Mouse (Mus musculus) layer of hippocampus, postnatal 14 days (tissue): ENCODE data around the gene Hoxa2. TPM values are rescaled to one million over a fixed set of nuclear protein-coding genes. Genes with fewer than 3 reads are reported as not detected.

Source experiments
- DNase-seq, 2 experiments: peaks; one replicate each; pipeline ENCODE4 v3.0.0; 2021 to 2022; ENCODE audit warnings: low spot score in 2 of 2, mixed read lengths in 1 of 2
- total RNA-seq, 2 experiments: library from RNA; stranded (reverse); gene quantifications; 2 replicates each; pipeline ENCODE4 v1.2.3; 2021

Hoxa2 gene
- total RNA-seq, 2 experiments from 2014 or later: not detected

DNA sequence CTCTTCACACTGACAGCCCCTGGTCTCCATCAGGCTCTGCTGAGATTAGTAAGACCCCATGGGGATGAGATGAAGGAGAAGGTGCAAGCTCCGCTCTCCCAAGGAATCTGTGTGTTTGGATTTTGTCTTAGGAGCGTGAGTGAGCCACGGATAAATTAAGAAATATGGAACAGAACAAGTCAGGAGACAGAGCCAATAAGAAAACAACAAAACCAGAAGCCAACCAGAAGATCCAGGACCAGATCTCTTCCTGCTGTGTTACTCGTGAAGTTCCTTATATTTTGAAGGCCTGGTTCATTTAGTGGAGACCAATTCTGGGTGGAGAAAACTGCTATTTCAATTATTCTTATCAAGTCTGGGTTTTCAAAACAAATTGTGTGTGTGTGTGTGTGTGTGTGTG, 13.1 kb downstream of the Hoxa2 start:
- DNase-seq: no peak

DNA sequence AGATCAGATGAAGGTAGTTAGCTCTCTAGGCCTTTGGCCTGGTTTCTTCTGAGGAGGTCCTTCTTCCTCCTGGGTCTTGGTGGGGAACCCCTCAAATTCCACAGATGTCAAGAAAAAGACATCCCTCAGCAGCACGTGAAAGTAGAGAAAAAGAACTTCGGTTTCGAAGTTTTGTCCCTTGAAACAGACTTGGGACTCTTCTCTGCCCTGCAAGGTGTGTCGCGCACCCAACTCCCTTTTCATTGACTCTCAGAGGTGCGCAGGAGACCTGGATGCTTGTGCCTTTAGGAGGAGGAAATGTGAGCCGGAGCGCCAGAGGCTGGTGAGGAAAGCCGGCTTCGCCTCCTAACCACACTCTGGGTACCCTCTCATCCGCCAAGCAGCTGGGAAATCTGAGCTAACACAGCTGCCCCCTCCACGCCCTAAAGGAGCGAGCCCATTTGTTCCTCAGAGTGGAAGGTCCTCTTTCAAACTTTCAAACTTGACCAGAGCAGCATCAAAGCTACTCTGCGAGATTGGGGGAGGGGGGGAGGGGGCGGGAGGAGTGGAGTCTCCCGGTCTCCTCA, 14.1 kb downstream of the Hoxa2 start:
- no peak for DNase-seq

DNA sequence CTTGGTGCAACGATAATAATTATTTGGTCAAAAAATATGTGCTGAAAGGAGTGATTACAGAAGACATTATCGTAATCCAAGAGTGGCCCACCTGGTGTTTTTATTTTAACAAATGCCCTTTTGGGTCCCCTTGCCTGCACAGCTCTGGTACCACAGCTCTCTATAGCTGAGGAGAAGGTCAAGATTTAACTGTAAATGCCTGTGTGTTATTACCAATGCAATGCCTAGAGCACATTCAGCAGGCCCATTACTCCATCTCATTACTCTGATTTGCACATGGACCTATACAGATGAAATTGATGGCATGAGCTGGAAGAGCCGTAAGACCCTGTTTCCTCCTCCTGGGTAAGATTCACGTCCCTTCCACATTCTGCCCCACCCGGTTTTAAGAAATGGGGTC, 25.5 kb downstream of the Hoxa2 start:
- DNase-seq: no peak

DNA sequence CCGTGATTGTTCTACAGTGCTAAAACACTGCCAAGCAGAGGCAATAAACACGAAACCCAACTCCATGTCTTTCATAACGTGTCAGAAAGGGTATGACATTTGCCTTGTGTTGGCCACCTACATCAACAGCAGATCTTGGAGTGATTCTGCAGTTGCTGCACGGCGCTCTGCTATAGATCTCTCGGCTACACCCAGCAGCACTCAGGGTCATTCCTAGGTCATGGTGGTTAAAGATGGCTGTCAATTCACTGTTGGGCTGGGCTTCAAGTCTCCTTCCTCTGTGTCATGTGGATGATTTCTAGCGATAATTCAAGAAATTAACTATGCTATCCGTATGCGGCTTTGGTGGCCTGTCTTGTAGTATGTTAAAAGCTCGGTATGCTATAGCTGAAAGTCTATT, 26.1 kb downstream of the Hoxa2 start:
- no peak for DNase-seq

DNA sequence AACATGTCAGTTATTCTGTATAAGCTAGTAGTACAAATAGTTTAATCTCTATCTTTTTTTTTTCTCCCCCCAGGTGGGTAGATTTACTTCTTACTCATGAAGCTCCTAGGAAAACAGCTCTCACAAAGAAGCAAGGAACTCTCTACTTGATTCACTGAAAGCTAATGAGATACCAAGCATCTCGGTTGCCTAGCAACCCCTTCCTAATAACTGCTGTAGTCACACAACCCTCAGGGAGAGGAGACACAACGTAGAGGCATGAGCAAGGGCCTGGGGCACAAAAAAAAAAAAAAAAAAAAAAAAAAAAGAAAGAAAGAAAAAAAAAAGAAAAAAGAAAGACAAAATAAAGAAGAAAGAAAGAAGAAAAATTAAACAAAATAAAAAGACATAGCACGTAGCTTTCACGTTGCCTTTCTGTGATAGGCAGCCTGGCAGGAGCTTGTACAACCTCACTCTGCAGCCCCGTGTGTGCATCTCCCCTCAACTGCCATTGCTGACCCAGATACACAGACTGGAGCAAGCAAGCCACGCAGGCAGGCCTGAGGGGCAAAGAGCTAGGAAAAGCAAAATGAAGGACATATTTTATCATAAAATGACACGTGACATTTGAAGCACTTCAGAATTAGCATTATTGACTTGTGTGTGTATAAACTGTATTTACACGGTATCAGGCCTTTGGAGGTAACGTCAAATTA, 26.6 kb downstream of the Hoxa2 start:
- DNase-seq: no peak

DNA sequence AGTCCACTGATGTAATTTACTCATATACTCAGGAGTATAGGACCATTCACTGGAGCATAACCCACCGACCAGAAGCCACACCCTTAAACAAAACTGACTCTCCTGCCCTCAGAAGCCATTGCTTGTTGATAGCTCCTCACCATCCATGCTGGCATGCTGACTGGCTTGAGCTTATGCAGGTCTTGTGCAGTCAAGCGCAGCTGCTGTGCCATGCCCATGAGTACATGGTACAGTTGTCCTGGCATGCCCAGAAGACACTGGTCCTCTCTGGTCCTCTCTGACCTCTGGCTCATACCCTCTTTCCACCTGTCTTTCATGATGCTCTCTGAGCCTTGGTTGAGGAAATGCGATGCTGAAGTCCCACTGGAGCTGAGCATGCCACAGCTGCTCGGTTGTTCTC, 41.0 kb downstream of the Hoxa2 start:
- DNase-seq: no peak

DNA sequence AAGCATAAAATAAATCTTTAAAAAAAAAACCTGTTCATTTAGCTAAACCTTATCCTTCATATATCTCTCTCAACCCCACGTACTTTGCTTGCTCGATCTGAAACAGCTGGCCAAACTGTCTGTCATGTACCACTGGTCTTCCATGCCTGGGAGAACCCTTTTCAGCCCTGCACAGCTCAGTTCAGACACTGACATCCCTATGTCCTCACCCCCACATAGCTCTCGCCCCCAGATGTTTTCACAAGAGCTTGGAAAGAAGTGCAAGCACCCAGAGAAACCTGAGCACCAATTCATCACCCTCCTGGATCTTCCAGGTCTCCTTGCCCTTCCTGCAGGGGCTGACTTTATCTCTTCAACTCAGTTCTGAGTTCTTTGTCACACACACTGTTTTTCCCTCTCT, 43.5 kb downstream of the Hoxa2 start:
- DNase-seq: no peak

DNA sequence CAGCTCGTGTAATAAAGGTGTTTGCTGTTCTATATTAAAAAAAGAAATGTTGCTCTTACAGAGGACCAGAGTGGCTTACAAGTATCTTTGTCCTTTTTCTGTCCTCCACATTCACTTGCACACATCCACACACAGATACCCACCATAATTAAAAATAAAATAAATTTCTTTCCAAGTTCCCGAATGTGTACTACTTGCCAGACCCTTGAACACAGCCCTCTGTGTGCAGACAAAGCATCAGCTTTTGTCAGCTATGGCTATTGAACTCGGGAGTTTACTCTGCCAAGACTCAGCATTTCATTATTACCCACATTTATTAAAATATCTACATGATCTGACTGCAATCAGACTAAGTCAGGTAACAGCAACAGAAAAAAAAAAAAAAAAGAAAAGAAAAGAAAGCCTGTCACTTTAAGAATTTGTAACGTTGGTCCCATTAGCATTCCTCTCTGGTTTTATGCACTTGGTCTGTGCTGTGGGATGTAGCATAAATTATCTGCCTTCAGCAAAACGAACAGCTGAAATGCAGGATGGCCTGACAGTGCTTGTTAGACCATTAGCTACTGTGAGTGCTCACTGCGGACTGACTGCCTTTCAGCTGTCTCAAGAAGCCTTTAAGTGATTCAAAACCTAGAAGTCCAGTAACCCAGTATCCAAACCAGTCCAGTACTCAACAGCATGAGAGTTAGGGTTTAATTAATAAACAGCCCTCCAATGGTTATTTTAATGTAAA, 45.6 kb downstream of the Hoxa2 start:
- DNase-seq: peak; percentile 7 to 35

DNA sequence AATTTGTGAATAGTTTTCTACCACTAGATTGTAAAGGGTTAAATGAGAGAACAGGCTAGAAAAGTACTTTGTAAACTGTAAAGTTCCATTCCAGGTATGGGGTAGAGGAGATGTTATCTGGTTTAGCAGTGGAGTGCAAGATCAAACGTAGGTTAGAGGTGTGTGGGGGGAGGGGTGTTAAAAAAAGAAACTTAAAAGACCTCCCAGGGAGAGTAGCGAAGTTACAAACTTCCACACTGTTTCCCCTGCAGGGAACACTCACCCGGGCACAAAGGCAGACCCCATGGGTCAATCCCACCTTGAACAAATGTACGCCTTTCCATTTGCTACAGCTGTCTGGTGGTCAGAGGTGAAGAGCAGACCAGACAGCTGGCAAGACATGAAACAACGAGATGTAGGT, 48.7 kb downstream of the Hoxa2 start:
- no peak for DNase-seq

Other genes starting within 250 kb of the Hoxa2 start
- gene Skap2, start 152.3 kb downstream of the Hoxa2 start, total RNA-seq: 10 to 100 TPM; 10.8 to 11.0 TPM
- not detected for gene Hoxa1, start 6.5 kb downstream of the Hoxa2 start, total RNA-seq
- gene 5730596B20Rik, start 12.7 kb upstream of the Hoxa2 start, total RNA-seq: not detected
- not detected for gene Hoxa4, start 26.9 kb upstream of the Hoxa2 start, total RNA-seq
- not detected for gene Hoxa5, start 39.8 kb upstream of the Hoxa2 start, total RNA-seq
- not detected for gene Hoxa6, start 43.9 kb upstream of the Hoxa2 start, total RNA-seq
- gene Hoxa3, start 48.5 kb upstream of the Hoxa2 start, total RNA-seq: not detected
- not detected for gene Gm28308, start 48.5 kb upstream of the Hoxa2 start, total RNA-seq
- gene Hoxa7, start 57.0 kb upstream of the Hoxa2 start, total RNA-seq: under 1 TPM; 0.16 to 0.45 TPM
- not detected for gene Hoxa9, start 66.3 kb upstream of the Hoxa2 start, total RNA-seq
- gene Hoxa10, start 76.0 kb upstream of the Hoxa2 start, total RNA-seq: not detected
- not detected for gene Hoxa11, start 81.0 kb upstream of the Hoxa2 start, total RNA-seq
- gene Hoxa13, start 96.0 kb upstream of the Hoxa2 start, total RNA-seq: not detected
- not detected for gene Evx1, start 148.7 kb upstream of the Hoxa2 start, total RNA-seq